Mouse (Mus musculus) heart, adult 2 months (tissue): Measurements from ENCODE around the gene Usp50. TPM values are rescaled to one million over a fixed set of nuclear protein-coding genes. Genes with fewer than 3 reads are reported as not detected.
A peak's percentile ranks its signal among the peaks of the same experiment; 100 is the strongest.

Source experiments
- DNase-seq, 2 experiments: peaks; one replicate each; pipeline ENCODE4 v3.0.0; 2021
- H3K27ac ChIP-seq: fragments of 200-600 bp; 2 replicates; pipeline ENCODE4 v1.8.1; 2022
- H3K27me3 ChIP-seq: fragments of 200-500 bp; 2 replicates; pipeline ENCODE4 v1.6.1; 2012; ENCODE audit warnings: mild to moderate bottlenecking, low read length, inconsistent platforms, mixed read lengths; ENCODE audit not compliant: control insufficient read depth, insufficient read depth
- H3K36me3 ChIP-seq: fragments of 200-500 bp; 2 replicates; pipeline ENCODE4 v1.6.1; 2012; ENCODE audit warnings: low read length, inconsistent platforms; ENCODE audit not compliant: control insufficient read depth, insufficient read depth
- H3K4me1 ChIP-seq: fragments of 200-500 bp; 2 replicates; pipeline ENCODE4 v1.6.1; 2011; ENCODE audit warnings: low read length; ENCODE audit not compliant: control insufficient read depth, insufficient read depth
- H3K4me3 ChIP-seq: fragments of 200-600 bp; 2 replicates; pipeline ENCODE4 v1.8.1; 2022
- H3K79me2 ChIP-seq: fragments of 200-500 bp; replicated peaks from 2 replicates; pipeline ENCODE4 v1.6.1; 2012; ENCODE audit warnings: mild to moderate bottlenecking, inconsistent platforms, low read length, moderate library complexity, mixed read lengths; ENCODE audit not compliant: control insufficient read depth, insufficient read depth
- H3K9ac ChIP-seq: fragments of 200-500 bp; 2 replicates; pipeline ENCODE4 v1.6.1; 2012; ENCODE audit warnings: low read depth, mild to moderate bottlenecking, control low read depth, inconsistent platforms, low read length, mixed read lengths
- CTCF ChIP-seq: fragments of 200-600 bp; IDR thresholded peaks from 2 replicates; pipeline ENCODE4 v1.8.1; 2022; ENCODE audit warnings: antibody characterized with exemption, mild to moderate bottlenecking, moderate library complexity
- EP300 ChIP-seq: fragments of 200-500 bp; IDR thresholded peaks from 2 replicates; pipeline ENCODE4 v1.6.1; 2011; ENCODE audit warnings: low read depth, low read length, control low read depth; ENCODE audit not compliant: insufficient read depth
- POLR2A ChIP-seq: fragments of 200-500 bp; IDR thresholded peaks from 2 replicates; pipeline ENCODE4 v1.6.1; 2011; ENCODE audit warnings: mild to moderate bottlenecking, low read depth, low read length, control low read depth; ENCODE audit not compliant: insufficient read depth
- WGBS: fragments of 180-500 bp; shearing (Covaris S2); methylation state at CpG from one replicate; pipeline ENCODE4 v1.1.7; 2018; 5-methylcytosine and 5-hydroxymethylcytosine counted together
- intact Hi-C: fragments of 180-260 bp; cut with DNase I; formaldehyde crosslinking; loops from one replicate; pipeline ENCODE4 v1.15.1; 2025
- long read RNA-seq: library from polyadenylated mRNA; stranded (forward); transcript quantifications from one replicate; pipeline ENCODE4 v2.0.0, GENCODE M21; 2021
- polyA plus RNA-seq: library from polyadenylated mRNA; depleted of rRNA; stranded (reverse); fragments of >200 nt; gene quantifications from 2 replicates; pipeline ENCODE4 v1.2.3, GENCODE M21; 2012; rRNA removed
- total RNA-seq, 2 experiments: library from RNA; stranded (reverse); gene quantifications; 2 replicates each; pipeline ENCODE4 v1.2.3; 2021

The Usp50 gene
- total RNA-seq (not detected), polyA plus RNA-seq (1.1 and 1.5 TPM in 2 replicates)
- long read RNA-seq, partial matches to known transcripts = 0 of 3 reads
- long read RNA-seq, other reads (novel, unspliced or antisense) = 3 of 3 reads

- WGBS = 78% methylated on average over 4 of the region's 4 CpGs
- Histone ChIP-seq H3K27ac (no peak within 1 kb of the TSS), H3K36me3 (no peaks in the 10 kb centered on the region), H3K79me2 (no peaks in the 10 kb centered on the region), H3K4me1 (no peaks in the 10 kb centered on the region), H3K4me3 (no peak within 1 kb of the TSS), H3K27me3 (no peaks in the 10 kb centered on the region), H3K9ac (no peak within 1 kb of the TSS)
- TF ChIP-seq POLR2A (no peak), CTCF (no peak), EP300 (no peak)
- intact Hi-C loops = loop anchor here (2.0 kb wide), 1 partner anchor 189 kb away; no protein-coding TSS in a partner anchor
- no peak for DNase-seq
Measured at GRCm38 (mm10) chr2:126783370-126783769, at the start of gene Usp50. Usp50 (minus strand) TSS chr2:126783470.

GRCm38 (mm10) chr2:126817414-126817813, 34.1 kb upstream of the Usp50 start:
- no peaks in the 10 kb centered on the region for H3K27me3 ChIP-seq
- no peak for DNase-seq
- H3K27ac ChIP-seq = no peak overlapping the region
- no peak for TF ChIP-seq EP300
- TF ChIP-seq CTCF = no peak
- TF ChIP-seq POLR2A = no peak
- intact Hi-C loops = no loop called here
- H3K36me3 ChIP-seq = peaks cover 11% of the 10 kb centered on the region
- no peaks in the 10 kb centered on the region; the same call in 1 of the 2 replicates for H3K4me1 ChIP-seq
- H3K4me3 ChIP-seq = no peak overlapping the region
- 67% methylated on average over 2 of the region's 2 CpGs for WGBS
- H3K9ac ChIP-seq = no peak overlapping the region
- H3K79me2 ChIP-seq = no peaks in the 10 kb centered on the region

- Histone ChIP-seq H3K36me3 (peaks cover 13% of the 10 kb centered on the region), H3K4me3 (no peak overlapping the region), H3K4me1 (no peaks in the 10 kb centered on the region; the same call in 1 of the 2 replicates), H3K27me3 (no peaks in the 10 kb centered on the region), H3K79me2 (no peaks in the 10 kb centered on the region), H3K27ac (no peak overlapping the region), H3K9ac (no peak overlapping the region)
- DNase-seq = no peak
- 72% methylated on average over 4 of the region's 4 CpGs for WGBS
- intact Hi-C loops = no loop called here
- TF ChIP-seq EP300 = no peak
- TF ChIP-seq CTCF = no peak
- no peak for TF ChIP-seq POLR2A
Measured at GRCm38 (mm10) chr2:126816644-126817347, 33.5 kb upstream of the Usp50 start.

GRCm38 (mm10) chr2:126815822-126816221, 32.6 kb upstream of the Usp50 start:
- Histone ChIP-seq H3K79me2 (no peaks in the 10 kb centered on the region), H3K4me3 (no peak overlapping the region), H3K27me3 (no peaks in the 10 kb centered on the region), H3K36me3 (peaks cover 13% of the 10 kb centered on the region), H3K4me1 (no peaks in the 10 kb centered on the region; the same call in 1 of the 2 replicates), H3K9ac (no peak overlapping the region), H3K27ac (peak overlapping the region; percentile 34)
- TF ChIP-seq EP300 (no peak), CTCF (no peak), POLR2A (no peak)
- intact Hi-C loops = no loop called here
- WGBS = 3% methylated on average over 1 of the region's 1 CpGs
- peak in 1 of 2 experiments; percentile 6 for DNase-seq

DNA sequence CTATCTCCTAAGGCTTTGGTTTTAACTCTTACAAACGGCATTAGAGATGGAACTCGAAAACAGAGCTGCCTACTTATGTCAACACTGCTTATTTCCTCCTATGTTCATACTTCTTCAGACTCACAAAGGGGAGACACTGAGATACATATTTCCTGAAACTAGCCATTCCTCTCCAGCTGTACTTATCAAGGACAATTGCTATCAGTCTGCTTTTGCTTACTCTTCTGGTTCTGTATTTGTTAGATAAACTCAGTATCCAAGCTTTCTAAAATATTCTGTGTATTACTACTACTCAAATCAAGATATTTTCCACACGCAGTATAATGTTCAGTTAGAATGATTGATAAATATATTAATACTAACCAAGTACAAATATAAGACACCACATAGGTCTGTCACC, 18.7 kb upstream of the Usp50 start:
- Histone ChIP-seq H3K27me3 (no peaks in the 10 kb centered on the region), H3K4me3 (no peak overlapping the region), H3K36me3 (peaks cover 12% of the 10 kb centered on the region), H3K27ac (no peak overlapping the region), H3K9ac (no peak overlapping the region), H3K79me2 (no peaks in the 10 kb centered on the region), H3K4me1 (no peaks in the 10 kb centered on the region)
- DNase-seq = no peak
- TF ChIP-seq POLR2A (no peak), EP300 (no peak), CTCF (no peak)
- intact Hi-C loops = no loop called here
- 79% methylated on average over 3 of the region's 3 CpGs for WGBS

GRCm38 (mm10) chr2:126798455-126798854, 15.2 kb upstream of the Usp50 start:
- Histone ChIP-seq H3K36me3 (peaks cover 12% of the 10 kb centered on the region), H3K27ac (no peak overlapping the region), H3K79me2 (no peaks in the 10 kb centered on the region), H3K9ac (no peak overlapping the region), H3K4me3 (no peak overlapping the region), H3K4me1 (no peaks in the 10 kb centered on the region), H3K27me3 (no peaks in the 10 kb centered on the region)
- intact Hi-C loops = no loop called here
- 71% methylated on average over 5 of the region's 5 CpGs for WGBS
- TF ChIP-seq POLR2A (no peak), CTCF (no peak), EP300 (no peak)
- no peak for DNase-seq
